Mouse (Mus musculus): ENCODE results near the gene Gm20388.

GRCm38 (mm10) chr8:120264388-120264943, 353.8 kb downstream of the Gm20388 start:
- TF ChIP-seq EP300 (IDR thresholded peaks at IDR 0.05; ENCODE audit: insufficient read depth, low read depth, low read length) (no peak), CTCF (IDR thresholded peaks at IDR 0.05; ENCODE audit: low read depth, low read length) (no peak), POLR2A (IDR thresholded peaks at IDR 0.05; ENCODE audit: insufficient read depth, low read length) (no peak)

All from ES-Bruce4 (cell line).